Mouse (Mus musculus): ENCODE data around the gene Entpd7.
A peak's percentile ranks its signal among the peaks of the same experiment; 100 is the strongest.

Entpd7 gene

DNA sequence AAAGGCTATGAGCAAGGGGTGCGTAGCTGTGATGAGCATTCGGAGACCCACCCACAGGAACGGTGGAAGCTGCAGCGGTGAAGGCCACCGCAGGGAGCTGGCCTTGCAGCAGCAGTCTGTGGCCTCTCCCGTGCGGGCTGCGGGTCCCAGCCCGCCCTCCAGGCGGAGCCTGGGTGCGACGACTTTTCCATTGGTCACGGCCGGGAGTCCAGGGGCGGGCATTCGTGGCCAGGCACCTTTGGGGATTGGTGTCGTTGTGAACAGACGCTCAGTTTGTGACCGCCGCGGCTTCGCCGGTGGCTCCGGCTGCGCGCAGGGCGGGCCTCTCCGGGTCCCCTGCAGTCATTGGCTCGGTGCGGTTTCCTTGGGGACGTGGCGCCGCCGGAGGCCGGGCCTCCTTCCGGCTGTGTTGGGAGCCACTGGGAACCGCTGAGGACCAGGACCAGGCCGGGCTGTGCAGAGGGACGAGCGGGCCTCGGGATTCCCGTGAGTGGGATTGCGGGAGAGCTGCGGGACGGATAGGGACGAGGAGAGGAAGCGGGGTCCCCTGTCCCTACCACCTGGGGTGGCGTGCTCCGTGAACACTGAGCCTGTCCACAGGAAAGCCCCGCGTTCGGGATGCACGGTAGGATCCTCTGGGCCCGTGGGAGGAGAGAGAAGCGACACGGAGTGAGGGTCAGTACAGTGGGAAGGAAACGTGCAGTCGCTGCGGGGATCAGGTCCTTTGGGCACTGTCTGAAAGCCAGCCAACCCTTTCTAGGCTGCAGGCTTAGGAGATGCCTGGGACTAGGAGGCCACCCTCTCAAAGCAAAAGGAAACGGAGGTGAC lies at the start of gene Entpd7:
TSS of gene Entpd7 (plus strand) at position 254 of the 828 bp plus-strand sequence.
- peak; percentile 88 for DNase-seq (ENCODE audit: low spot score)

DNA sequence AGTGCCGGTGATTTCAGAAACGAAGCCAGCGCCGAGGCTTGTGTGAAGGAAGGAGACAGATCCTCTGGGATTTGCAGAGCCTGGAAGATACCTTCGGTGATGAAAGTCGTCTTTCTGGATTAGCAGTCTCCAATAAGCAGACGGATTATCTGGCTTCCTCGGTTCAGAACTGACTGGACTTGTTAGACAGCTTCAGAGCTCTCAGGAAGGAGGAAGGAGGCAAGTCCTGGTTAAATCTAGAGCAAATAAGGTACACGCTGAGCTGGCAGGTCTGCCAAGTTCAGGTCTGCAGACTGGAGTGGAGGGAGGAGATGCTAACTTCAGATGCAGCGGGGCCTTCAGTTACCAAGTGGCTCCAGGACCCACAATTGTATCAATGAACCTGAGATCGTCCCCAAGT lies 47.6 kb upstream of the Entpd7 start:
- DNase-seq (ENCODE audit: low spot score), result no peak

DNA sequence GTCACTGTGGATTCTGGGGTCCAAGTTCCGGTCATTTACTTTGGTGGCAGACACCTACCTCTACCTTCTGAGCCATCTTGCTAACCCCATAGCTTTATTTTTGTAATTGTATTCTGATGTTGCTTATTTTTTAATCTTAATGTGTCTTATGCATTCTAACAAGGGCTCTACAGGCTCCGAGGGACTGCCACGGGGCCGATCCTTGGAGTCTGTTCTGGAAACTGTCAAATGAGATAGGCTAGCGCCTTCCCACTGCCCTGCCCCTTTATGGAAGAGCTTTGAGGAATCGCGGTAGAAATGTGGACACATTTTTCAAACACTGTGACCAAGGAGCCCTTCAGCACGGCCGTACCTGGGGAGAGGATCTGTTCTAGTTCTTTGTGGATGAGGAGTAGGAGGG lies 46.6 kb upstream of the Entpd7 start:
- no peak for DNase-seq (ENCODE audit: low spot score)

DNA sequence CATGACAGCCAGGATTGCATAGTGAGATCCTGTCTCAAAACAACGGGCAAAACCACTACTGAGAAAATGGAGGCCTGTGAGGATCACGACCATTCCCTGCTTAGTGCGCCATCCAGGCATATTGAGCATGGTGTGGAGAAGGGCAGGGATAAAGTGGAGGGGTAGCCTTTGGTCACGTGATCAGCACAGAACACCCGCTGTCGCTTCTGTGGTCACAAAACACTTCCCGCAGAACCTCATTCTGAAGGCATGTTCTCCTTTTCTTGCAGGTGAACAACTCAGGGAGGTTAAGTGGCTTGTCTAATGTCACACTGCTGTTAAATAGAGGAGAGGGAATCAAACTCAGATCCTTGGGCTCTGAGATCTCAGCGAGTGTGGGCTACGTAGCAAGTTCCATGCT lies 44.0 kb upstream of the Entpd7 start:
- DNase-seq (ENCODE audit: low spot score), result no peak

DNA sequence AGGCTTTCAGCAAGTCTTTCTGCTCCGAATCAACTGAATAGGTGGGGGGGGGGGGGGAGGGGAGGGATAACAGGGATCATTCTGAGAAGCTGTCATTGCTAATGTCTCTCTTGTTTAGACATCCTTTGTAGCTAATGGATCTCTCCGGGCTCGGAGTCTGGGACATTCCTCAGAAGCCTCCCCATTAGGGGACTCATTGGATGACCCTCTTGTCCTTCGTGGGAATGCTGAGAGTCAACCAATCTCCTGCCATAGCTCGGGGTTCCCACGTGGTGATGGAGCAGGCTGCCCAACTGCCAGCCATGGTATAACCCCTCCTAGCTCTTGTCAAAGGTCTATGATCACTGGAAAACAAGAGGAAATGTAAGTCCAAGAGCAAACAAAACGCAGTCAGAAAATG lies 42.6 kb upstream of the Entpd7 start:
- DNase-seq (ENCODE audit: low spot score), result no peak

DNA sequence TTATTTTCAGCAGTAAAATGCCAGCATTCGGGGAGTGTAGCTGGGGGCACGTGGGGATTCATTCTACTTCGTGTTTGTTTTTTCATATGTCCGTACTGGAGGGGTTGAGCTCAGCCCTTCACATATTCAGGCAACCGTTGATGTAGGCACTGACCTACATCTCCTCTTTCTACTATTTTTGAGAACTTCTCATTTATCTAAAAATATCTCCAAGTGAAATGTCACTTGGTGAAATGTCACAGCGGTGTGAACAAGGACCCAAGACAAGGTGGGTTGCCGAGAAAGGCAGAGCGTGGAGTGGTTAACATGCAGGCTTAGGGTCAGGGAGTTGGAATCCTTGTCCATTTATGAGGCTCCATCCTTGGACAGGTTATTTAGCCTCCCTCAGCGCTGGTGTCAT lies 42.2 kb upstream of the Entpd7 start:
- DNase-seq (ENCODE audit: low spot score), result no peak

DNA sequence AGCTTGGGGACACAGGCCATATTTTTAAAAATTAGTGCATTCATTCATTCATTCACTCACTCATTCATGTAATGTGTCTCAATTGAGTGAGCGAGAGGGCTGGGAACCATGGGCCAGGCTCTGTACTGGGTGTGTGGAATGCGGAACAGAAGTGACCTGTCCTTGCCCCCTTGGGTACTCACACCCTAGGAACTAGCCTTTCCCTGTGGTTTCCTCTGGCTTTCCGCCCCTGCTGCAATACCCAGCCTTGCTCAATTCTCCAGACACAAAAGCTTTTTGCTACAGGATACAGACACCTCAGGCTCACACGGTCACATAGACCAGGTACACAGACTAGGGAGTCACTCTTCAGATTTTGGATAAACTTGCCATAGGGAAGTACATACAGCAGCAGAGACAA lies 41.1 kb upstream of the Entpd7 start:
- no peak for DNase-seq (ENCODE audit: low spot score)

DNA sequence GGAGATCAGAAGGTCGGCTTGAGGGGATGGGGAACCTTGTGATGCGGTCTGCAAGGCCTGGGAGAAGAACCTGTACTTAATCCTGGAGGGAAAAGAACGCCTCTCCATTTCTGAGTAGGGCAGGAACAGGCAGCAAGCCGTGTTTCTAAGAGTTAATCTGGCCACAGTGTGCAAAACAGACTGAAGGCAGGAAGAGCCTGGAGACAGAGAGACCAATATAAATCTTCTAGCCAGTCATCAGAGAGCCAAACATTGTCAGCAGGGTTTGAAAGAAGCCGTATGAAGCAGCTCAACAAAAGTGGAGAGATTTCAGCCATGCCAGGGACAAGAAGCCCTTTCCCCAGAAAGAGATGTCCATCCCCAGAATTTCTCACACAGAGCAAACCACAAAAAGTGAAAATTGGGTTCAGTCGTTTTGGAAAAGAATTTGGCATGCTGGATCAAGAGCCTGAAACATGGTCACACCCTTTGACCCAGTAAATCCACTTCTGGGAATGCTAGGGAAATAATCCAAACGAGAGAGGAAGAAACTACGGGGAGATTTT lies 38.2 kb upstream of the Entpd7 start:
- DNase-seq (ENCODE audit: low spot score), result no peak

DNA sequence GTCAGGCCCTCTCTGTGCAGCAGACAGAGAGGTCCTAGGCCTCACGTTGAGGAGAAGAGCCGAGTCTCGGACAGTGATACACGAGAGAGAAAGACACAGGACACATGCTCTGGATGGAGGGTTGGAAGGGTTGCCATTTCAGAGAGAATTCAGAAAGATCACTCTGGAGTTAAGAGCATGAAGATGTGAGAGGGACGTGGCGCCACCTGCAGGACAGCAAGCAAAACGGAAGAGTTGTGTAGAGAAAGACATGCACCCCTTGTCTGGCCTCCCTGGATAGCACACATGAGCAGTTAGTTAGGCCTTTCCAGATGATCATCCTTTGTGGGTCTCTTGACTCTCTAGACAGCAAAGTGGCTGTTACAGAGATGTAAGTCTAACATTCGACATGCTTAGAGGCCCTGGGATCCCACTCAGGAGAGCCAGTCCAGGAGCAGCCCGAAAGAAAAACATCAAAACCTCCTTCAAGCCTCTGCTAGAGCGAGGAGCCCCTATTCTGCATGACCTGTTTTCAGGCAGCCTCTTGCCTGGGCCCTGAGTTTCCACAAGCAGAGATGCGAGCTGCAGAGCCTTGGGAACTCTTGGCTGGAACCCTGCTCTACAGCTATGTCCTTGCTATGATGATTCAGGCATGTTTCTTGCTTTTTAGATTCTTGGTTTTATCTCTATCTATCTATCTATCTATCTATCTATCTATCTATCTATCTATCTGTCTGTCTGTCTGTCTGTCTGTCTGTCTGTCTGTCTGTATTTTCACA lies 33.6 kb upstream of the Entpd7 start:
- peak; percentile 64 for DNase-seq (ENCODE audit: low spot score)

DNA sequence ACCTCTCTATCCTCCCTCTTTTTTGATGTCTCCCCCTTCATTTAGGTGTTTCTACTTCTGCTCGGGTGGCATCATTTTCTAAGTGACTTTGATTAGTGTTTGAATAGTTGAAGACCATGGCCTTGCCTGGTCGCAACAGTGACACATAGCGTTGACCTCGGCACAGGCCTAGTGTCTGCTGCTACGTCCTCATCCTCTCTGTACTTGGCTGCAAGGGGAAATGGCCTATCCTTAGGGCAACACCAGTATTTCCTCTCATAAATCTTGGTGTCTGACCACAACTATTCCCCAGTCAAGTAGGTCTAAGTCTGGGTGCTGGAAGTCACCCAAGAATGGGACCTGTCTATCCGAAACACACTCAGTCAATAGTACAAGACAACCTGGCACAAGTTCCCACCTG lies 29.8 kb upstream of the Entpd7 start:
- DNase-seq (ENCODE audit: low spot score), result no peak

DNA sequence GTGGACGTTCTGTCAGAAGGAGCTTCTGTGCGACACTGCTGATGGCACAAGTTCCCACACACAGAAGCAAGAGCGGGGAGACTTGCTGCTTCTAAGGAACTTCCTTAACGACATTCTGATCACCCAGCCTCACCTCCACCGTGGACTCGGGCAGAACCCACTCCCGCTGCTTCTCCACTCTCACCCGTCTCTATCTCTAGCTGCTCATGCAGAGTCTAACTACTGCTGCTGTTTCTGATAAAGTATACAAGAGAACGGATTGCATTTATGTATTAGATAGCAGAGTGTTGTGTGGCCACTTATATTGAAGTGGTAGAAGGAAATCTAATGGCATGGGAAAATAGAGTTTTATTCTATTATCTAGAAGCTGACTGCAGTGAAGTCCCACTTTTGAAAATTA lies 28.7 kb upstream of the Entpd7 start:
- no peak for DNase-seq (ENCODE audit: low spot score)

DNA sequence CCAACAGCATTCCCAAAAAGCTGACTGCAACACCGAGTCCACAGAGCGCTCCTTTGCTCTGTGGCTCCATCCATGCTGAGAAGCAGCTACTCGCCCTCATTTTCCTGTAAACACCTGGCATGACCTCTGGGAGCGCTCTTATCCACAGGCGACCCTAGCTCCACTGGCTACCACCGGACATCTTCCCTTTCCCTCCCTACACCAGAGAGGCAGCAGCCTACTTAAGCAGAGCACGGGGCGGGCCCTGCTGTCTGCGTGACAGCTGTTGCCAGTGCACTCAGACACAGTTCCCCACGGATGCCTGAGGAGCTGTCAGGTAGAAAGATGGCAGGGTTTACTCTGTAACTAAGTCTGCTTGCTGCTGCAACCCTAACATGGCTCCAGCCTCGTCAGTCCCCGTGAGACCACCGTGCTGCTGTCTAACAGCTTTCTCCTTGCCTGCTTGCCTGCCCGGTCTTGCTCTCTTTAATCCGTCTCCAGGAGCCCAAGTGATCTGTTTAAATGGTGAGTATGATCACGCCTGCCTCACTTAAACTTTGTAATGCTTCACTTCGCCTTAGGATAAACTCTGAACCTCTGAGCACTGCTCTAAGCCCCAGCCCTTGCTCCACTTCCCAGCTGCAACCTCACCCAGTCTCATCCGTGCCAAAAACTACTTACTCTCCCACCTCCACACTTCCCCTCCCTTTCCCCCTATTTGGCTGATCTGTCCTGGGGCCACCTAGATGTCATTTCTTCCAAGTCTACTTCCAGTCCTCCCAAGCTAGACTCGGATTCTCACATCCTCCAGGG lies 27.1 kb upstream of the Entpd7 start:
- DNase-seq (ENCODE audit: low spot score), result no peak

DNA sequence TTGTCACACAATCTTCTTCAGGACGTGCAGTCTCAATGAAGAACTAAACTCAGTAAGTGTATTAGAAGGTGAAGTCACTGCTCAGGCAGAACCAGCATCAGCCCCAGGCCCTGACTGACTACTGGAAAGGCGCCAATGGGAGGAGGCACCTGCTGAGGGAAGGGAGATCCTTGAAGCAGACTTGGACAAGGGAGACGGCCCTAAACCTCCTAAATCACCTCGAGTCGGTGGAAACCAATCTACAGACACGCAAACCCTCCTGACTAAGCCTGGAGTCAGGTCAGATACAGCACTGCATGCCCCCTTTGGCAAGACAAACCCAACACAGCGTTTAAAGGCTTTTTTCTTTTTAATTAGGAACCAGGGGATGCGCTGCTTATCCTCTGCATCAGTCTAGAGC lies 26.0 kb upstream of the Entpd7 start:
- no peak for DNase-seq (ENCODE audit: low spot score)

DNA sequence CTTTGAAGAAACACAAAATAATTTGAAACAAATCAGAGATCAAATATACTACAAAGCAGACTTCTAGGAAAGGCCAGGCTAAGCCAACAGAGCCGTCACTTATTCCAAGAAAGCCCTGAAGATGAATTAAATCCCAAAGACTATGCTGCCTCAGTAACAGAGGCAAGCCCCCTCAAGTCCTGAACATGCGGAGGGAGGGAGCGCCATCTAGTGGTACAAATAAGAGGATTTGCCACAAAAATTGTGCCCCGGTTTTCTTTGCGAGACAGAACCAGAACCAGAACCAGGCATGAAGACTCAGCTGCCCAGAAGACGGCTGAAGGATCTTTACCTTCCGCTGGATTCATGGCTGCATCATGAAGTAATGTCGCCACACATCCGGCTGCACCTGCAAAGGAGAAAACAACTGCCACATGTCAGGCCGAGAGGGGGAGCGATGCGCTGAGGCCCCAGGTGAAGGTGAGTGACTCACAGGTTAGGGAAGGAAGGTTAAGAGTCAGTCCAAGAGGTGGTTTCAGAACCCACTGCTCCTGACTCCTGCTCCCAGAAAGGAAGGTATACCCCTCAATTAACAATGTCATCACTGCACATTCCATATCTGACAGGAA lies 23.9 kb upstream of the Entpd7 start:
- peak; percentile 49 for DNase-seq (ENCODE audit: low spot score)

DNA sequence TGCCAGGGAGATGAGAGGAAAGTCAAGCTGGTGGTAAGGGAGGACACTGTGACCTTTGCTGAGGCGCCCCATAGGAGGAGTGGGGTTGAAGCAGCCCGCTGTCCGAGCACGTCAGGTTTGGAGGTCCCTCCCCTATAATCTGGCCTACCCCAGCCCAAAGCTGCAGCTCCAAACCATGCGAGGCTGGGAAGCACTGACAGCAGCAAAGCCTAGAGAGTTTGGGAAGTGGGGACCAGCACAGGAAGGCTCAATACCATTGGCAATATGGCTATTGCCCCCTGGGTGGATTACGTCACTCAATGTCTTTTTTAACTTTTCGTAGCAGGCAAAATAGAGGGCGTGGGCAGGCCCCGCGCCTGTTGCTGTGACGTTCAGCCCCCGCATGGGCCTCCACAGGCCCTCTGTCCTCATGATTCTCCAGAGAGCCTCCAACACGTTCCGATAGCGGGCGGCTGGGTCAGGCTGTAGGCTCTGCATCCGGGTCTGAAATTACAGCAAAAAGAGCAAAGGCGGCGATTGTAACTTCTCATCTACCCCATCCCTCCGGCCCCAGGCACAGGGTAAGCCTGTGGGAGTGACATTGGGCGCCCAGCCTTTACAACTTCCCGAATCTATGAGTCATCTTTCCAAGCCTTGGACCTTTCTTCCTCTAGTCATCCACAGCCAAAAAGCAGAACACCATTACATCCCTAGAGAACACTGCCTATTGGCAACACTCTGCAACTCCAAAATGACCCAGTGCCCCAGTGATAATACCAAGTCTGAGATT lies 22.6 kb upstream of the Entpd7 start:
- no peak for DNase-seq (ENCODE audit: low spot score)

DNA sequence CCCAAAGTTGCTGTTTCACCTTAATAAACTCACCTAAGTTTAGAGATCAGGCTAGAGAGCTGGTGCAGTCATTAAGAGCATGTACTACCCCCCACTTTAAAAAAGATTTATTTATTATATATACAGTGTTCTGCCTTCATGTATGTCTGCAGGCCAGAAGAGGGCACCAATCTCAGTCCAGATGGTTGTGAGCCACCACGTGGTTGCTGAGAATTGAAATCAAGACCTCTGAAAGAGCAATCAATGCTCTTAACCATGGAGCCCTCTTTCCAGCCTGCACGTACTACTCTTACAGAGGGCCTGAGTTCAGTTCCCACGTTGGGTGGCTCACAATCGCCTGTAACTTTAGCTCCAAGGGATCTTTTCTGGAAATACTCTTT lies 22.1 kb upstream of the Entpd7 start:
- DNase-seq (ENCODE audit: low spot score), result no peak

DNA sequence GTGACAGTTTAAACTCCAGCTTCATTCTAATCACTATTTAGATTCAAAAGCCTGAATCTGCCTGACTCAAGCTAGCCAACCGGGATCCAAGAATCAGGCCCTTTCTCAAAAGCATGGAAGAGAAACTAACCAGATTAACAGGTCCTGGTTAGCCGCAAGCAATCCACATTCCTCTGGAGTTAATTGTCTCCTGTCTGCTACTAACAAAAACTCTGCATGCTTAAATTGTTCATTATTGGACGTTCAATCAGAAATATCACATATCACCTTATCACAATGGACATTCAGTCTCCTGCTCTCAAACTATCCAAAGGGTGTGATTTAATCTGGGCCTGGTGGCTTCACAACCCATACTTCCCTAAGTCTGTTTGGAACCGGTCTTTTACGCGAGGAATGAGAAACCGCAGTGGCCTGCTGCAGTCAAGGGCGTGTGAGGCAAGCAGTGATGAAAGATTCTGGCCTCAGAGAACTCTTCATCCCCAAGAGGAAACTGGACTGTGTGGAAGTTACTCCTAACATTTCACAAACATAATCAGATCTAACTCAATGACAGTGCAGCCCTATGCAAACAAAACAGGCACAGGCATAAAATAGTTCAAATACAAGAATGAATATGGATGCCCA lies 20.2 kb upstream of the Entpd7 start:
- DNase-seq (ENCODE audit: low spot score), result no peak

DNA sequence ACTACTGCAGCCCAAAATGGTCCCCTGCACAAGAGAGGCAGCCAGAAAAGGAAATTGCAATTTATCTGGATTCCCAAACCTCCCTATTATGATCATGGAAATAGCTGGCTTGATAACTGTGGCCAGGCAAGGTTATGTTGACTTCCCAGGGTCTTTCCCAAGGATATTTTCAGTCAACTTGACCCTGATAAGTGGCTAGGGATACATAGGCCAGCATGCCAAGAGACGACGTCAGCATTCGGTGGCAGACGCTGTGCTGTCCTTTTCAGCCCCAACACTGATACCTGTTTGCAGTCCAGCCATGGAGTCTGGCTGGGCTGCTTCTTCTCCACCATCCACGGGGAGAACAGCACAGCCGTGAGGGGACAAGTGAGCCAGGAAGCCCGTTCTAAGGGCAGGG lies 18.4 kb upstream of the Entpd7 start:
- no peak for DNase-seq (ENCODE audit: low spot score)

DNA sequence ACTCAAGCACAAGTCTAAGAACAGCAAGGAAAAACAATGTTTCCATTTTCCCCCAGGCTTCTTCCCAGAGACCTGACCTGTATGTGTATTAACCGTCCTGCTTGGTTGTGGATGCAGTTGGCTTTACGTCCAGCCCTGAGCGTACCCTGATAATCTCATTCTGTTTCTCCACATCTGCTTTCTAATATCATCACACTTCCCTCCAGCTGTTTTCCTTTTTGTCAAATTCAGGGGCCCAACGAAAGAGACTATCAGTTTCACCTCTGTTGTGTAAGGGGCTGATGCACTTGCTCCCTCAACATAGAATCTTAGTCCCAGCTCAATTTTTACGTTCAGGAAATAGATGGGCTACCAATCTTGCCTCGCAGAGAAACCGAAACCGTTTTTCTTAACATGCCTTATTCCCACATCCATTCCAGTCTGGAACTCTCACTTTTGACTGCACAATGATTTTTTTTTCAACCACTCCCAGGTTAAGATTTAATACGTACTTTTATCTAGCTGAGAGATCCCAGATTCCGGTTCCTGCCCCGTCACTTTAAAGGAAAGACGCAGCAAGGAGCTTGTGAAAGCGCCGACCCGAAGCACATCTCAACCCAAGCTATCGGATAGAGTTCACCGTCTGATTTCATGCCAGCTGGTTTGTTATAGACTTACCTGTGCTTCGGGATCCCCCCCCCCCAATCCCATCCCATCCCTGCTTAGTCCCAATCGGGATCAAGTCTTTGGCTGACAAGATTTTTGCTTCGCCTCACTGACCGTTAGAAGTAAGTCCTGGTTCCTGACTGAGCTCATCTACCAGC lies 15.8 kb upstream of the Entpd7 start:
- DNase-seq (ENCODE audit: low spot score), result no peak

DNA sequence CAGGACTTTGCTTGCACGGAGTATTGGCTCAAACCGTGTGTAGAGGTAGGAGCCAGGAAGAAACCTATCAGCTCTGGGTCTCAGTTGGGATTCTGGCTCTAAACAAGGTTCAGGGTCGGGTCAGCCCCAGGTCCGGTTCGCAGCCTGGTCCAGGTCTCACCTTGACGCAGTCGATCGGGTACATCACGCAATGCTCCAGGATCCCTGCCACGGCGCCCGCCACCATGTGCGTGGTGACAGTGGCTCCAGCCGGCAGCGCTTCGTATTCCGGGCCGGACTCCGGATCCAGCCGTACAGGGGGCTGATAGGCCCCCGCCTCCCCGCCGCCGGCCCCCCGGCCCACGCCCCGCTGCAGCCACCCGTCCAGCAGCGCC lies 15.2 kb upstream of the Entpd7 start:
- DNase-seq (ENCODE audit: low spot score), result no peak
